Mouse (Mus musculus) megakaryocyte, adult 5-6 weeks (primary cell): ENCODE data around the gene Tmem132c. TPM values are rescaled to one million over a fixed set of nuclear protein-coding genes. Genes with fewer than 3 reads are reported as not detected.
"Not testable (repeated sequence)": the region's sequence is repeated elsewhere in the genome, so short reads cannot be mapped to it uniquely, and the experiment has no call there.

ENCODE experiments used
- ATAC-seq: 2 replicates; pipeline ENCODE4 v1.8.0; 2016; ENCODE audit warnings: mild to moderate bottlenecking, inconsistent platforms; ENCODE audit not compliant: poor library complexity, severe bottlenecking
- total RNA-seq, 2 experiments: library from RNA; stranded (forward) in 1 of 2; stranded (reverse) in 1 of 2; fragments of 153-499, 151-499 nt in 1 of 2; fragments of 221-1000, 200-1000 nt in 1 of 2; gene quantifications; 2 replicates each; pipeline versions ENCODE4 v1.2.3 to v1.2.4; 2015 to 2017

Tmem132c gene
- total RNA-seq, 2 experiments from 2014 or later, result not detected

DNA sequence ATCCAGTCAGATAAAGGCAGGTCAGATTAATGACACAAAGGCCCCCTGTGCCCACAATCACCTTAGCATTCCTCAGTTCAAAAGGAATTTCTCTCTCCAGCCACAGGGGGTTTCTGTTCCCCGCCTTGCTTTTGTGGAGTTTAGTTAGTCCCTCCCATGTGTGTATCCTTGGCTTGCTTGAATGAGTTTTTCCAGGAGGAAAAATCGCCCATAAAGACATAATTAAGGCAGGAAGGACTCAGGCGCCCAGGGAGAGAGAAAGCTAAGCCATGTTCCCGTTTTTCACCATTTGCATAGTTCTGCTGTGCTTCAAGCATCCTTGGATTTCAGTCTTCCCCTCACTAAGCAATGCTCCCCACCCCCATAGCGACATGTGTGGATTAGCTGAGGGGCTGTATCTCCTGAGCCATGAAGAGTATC is 97.4 kb downstream of the Tmem132c start:
- no peak for ATAC-seq

GRCm38 (mm10) chr5:127341158-127341557 is 99.5 kb downstream of the Tmem132c start:
- no peak for ATAC-seq

DNA sequence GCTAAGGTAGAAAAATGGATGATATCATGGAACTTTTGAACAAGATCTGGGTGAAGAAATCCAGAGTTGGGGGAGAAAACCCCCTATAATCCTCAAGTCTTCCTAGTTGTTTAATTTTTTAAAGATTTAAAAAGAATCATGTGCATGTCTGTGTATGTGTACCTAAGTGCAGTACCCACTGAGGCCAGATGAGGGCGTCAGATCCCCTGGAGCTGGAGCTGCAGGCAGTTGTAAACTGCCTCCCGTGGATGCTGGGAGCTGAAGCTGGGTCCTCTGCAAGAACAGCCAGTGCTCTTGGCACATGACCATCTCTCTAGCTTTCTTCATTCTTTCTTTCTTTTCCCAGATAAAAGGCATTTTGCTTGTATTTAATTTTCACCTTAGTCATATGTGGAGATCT is 103.1 kb downstream of the Tmem132c start:
- ATAC-seq, result no peak

- ATAC-seq, result no peak
Measured at GRCm38 (mm10) chr5:127346364-127346763, 104.8 kb downstream of the Tmem132c start.

DNA sequence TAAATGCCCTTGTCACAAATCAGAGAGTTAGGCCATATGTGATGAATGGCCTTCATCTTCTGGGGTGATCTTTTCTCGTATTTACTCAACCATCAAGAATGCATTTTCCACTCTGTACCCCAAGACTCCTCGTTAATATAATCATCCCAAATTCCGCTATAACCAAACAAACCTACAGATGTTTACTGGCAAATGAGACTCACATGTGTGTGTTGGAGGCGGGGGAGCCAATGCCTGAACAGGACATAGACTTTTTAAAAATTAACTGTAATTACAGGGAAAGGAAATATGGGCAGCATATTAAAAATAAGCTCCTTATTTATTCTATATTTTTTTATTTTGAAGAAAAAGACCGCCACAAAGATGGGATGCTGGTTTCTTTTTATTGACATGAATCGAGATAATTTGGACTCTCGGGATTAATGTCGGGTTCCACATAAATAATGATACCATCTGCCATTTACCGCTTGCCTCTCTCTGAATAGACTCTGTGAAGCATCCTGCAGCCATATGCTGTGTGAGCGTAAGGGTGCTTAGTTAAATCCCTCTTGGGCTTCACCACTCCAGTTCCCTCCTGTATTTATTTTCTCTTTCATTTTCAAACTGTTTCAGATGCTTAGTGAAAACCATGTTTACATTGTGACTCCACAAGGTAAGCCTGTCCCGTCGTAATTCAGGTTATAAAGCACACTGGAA is 105.6 kb downstream of the Tmem132c start:
- ATAC-seq, result no peak

DNA sequence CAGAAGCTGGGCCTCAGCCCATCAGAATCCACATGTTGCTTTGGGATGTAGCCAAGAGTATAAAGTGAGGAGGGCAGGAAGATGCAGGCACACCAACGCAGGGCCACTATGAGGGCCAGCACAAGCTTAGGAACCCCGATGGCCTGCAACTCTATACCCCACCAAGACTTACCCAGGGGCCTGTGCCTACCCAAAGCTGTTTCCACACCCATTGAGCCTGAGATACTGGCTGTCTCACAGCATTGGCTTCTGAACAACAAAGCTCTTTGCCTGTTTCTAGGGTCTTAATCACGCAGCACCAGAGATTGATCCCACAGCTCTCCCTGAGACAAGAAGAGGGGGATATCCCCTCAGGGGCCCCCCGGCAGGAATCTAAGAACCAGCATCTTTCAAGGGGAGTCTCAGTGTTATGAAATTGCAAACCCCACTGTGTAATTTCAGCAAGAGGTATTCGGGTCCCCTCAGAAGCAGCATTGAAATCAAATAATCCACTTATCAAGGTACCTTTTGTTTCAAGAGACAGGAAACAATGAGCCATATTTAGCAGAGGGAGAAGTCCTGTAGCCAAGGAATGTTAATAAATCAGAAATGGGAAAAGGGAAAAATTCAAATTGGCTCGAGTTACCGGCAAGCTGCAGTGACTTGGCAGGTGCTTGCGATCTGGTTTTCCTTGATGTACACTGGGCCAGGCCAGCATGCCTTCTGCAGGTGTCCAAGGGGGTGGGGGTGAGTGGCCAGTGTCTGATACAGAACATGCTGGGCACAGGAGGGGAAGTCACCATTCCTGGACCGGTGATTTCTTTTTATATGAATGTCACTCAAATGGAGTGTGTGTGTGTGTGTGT is 107.8 kb downstream of the Tmem132c start:
- no peak for ATAC-seq

DNA sequence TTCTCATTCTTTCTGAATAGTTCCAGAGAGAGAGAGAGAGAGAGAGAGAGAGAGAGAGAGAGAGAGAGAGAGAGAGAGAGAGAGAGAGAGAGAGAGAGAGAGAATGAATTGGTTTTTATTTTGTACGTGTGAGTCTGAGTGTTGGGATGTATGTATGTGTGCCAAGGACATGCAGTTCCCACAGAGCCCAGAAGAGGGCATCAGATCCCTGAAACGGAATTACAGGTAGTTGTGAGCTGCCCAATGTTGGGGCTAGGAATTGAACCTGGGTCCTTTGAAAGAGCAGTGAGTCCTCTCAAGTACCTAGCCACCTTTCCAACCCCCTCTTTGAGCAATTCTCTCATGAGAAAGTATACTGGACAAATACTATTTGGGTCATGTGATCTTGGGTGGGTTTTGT is 111.4 kb downstream of the Tmem132c start:
- ATAC-seq, result no peak

GRCm38 (mm10) chr5:127355836-127356235 is 114.2 kb downstream of the Tmem132c start:
- no peak for ATAC-seq

DNA sequence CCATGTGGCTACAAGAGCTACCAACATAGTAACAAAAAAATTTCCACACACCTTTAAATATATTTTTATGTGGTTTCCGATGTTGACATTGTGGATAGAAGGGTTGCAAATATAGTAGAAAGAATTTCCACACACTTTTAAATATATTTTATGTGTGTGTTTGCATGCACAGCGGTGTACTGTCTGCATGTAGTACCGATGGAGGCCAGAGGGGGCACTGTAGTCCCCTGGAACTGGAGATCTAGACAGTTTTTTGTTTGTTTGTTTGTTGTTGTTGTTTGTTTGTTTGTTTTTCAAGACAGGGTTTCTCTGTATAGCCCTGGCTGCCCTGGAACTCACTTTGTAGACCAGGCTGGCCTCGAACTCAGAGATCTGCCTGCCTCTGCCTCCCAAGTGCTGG is 116.3 kb downstream of the Tmem132c start:
- ATAC-seq, result not testable (repeated sequence)

DNA sequence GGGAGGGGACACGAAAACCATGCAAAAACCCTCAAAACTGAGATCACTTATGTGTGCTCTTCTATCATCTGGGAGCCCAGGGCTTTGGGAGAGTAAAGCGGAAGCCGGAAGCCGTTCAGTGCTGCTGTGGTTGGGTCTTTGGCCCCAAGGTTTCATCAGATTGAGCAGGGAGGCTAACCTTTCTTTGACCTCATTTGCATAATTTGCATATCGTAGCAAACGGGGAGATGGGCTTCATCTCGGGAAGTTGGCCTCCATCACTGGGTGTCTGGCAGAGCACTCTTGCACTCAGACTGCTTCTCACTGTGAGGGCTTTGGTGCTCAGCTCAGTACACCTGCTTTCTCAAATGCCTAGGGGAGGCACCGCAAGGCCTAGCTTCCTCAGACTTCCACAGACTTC is 119.5 kb downstream of the Tmem132c start:
- ATAC-seq, result no peak

GRCm38 (mm10) chr5:127365061-127365460 is 123.5 kb downstream of the Tmem132c start:
- ATAC-seq, result no peak

GRCm38 (mm10) chr5:127368191-127368590 is 126.6 kb downstream of the Tmem132c start:
- ATAC-seq, result no peak

- ATAC-seq, result no peak
Measured at GRCm38 (mm10) chr5:127369812-127370211, 128.2 kb downstream of the Tmem132c start.

DNA sequence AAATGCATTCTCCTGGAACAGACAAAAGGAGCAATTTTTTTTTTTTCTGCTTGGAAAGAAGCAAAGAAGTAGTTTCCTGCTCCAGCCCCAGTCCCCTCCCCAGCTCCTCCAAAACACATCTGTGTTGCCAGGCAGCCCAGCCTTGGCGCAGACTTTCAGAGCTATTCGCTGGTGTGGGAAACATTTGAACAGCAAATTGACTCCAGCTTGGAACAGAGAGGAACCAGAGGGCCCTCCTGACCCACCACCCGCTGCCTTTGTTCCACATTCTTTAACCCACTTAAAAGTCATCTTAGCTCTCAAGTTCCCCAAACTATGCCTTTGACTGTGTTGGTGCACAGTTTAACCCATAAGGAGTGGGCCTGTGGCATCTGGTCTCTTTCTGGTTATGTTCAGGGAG is 128.9 kb downstream of the Tmem132c start:
- no peak for ATAC-seq

DNA sequence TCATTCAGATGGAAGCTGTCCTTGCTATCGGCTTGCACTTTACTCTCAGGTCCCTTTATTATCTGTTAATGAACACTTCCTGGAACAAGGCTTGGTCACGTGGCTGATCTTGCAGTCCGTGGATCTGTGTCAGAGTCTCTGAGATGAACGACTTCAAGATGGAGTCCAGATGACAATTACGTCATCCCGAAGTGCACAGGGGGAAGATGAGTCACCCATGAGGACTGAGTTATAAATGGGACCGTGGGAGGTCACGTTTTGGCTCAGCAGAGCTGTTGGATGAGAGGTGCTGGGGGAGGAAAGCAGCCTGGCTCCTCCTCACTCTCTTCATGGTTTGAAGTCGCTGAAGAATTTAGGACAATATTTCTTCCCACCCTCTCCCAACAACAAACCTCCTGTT is 132.6 kb downstream of the Tmem132c start:
- no peak for ATAC-seq

GRCm38 (mm10) chr5:127375654-127376053 is 134.0 kb downstream of the Tmem132c start:
- no peak for ATAC-seq

- no peak for ATAC-seq
Measured at GRCm38 (mm10) chr5:127378521-127378920, 136.9 kb downstream of the Tmem132c start.

GRCm38 (mm10) chr5:127379351-127379750 is 137.7 kb downstream of the Tmem132c start:
- ATAC-seq, result no peak

DNA sequence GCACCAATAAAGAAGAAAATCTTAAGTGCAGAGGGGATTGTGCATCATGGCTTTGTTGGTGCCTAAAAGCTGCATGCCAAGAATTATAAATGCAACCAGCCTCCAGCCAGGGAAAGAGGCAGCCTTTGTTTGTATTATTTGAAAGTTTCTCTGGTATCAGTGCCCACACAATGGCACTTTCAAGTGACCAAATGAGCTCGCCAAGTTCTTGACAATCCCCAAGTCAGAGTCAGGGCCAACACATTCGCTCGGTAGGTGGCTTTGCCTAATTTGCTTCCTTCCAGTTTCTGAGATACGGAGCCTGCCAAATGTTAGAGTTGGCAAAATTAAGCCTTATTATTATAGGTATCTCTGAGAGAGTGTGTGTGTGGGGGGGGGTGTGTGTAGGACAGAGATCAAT is 139.6 kb downstream of the Tmem132c start:
- no peak for ATAC-seq

- ATAC-seq, result no peak
Measured at GRCm38 (mm10) chr5:127382571-127382970, 141.0 kb downstream of the Tmem132c start.

GRCm38 (mm10) chr5:127391187-127391586 is 149.6 kb downstream of the Tmem132c start:
- no peak for ATAC-seq

GRCm38 (mm10) chr5:127396889-127397288 is 155.3 kb downstream of the Tmem132c start:
- ATAC-seq, result no peak
